Mouse (Mus musculus): Measurements from ENCODE around the gene Ssbp3.

The Ssbp3 gene

GRCm38 (mm10) chr4:107096841-107097373 lies 186.4 kb downstream of the Ssbp3 start, which contains the start of gene Cdcp2:
TSS of gene Cdcp2 (plus strand) at chr4:107096891.
- no peak for DNase-seq (ENCODE audit: low spot score)

GRCm38 (mm10) chr4:107097871-107098270 lies 187.4 kb downstream of the Ssbp3 start:
- DNase-seq (ENCODE audit: low spot score) = no peak

GRCm38 (mm10) chr4:107098375-107098774 lies 187.9 kb downstream of the Ssbp3 start:
- no peak for DNase-seq (ENCODE audit: low spot score)

- DNase-seq (ENCODE audit: low spot score) = no peak
Observed at GRCm38 (mm10) chr4:107098791-107099525, 188.5 kb downstream of the Ssbp3 start.
